Mouse (Mus musculus) layer of hippocampus, adult 2 months (tissue): Measurements from ENCODE around the gene Urad. TPM values are rescaled to one million over a fixed set of nuclear protein-coding genes. Genes with fewer than 3 reads are reported as not detected.

Experiments used
- DNase-seq, 2 experiments: peaks; one replicate each; pipeline ENCODE4 v3.0.0; 2022; ENCODE audit warnings: low spot score in 2 of 2
- H3K27ac ChIP-seq: fragments of 200-600 bp; 2 replicates; pipeline ENCODE4 v1.8.1; 2022
- H3K4me3 ChIP-seq: fragments of 200-600 bp; 2 replicates; pipeline ENCODE4 v1.8.1; 2022; ENCODE audit warnings: mild to moderate bottlenecking
- CTCF ChIP-seq: fragments of 200-600 bp; conservative IDR thresholded peaks from 2 replicates; pipeline ENCODE4 v1.8.1; 2022; ENCODE audit warnings: antibody characterized with exemption, mild to moderate bottlenecking, moderate library complexity
- long read RNA-seq, 2 experiments: library from polyadenylated mRNA; stranded (forward); transcript quantifications; one replicate each; pipeline ENCODE4 v2.0.0; 2021; ENCODE audit warnings: borderline mapping rate in 2 of 2
- total RNA-seq, 2 experiments: library from RNA; stranded (reverse); gene quantifications; 2 replicates each; pipeline ENCODE4 v1.2.3; 2021

Gene Urad
- total RNA-seq, result not detected
- long read RNA-seq, experiment 1, result 0 reads
- long read RNA-seq, experiment 2, result 0 reads

- Histone ChIP-seq H3K4me3 (no peak within 1 kb of the TSS), H3K27ac (no peak within 1 kb of the TSS)
- DNase-seq, result no peak
- no peak for TF ChIP-seq CTCF
Observed at GRCm38 (mm10) chr5:147322183-147322582, at the start of gene Urad. Urad (minus strand) TSS chr5:147322440.

GRCm38 (mm10) chr5:147370276-147370675 is 48.0 kb upstream of the Urad start:
- no peak for TF ChIP-seq CTCF
- H3K27ac ChIP-seq, result peak overlapping the region; percentile 79
- no peak for DNase-seq
- no peak overlapping the region for H3K4me3 ChIP-seq

- TF ChIP-seq CTCF, result no peak
- DNase-seq, result no peak
- Histone ChIP-seq H3K27ac (no peak overlapping the region), H3K4me3 (no peak overlapping the region)
Observed at GRCm38 (mm10) chr5:147368221-147368620, 46.0 kb upstream of the Urad start.

GRCm38 (mm10) chr5:147365995-147366765 is 43.9 kb upstream of the Urad start:
- TF ChIP-seq CTCF, result no peak
- no peak for DNase-seq
- H3K4me3 ChIP-seq, result no peak overlapping the region
- no peak overlapping the region for H3K27ac ChIP-seq

GRCm38 (mm10) chr5:147363054-147363453 is 40.8 kb upstream of the Urad start:
- Histone ChIP-seq H3K27ac (no peak overlapping the region), H3K4me3 (no peak overlapping the region)
- no peak for TF ChIP-seq CTCF
- no peak for DNase-seq

- TF ChIP-seq CTCF, result no peak
Observed at GRCm38 (mm10) chr5:147358481-147358880, 36.2 kb upstream of the Urad start.

GRCm38 (mm10) chr5:147357536-147357935 is 35.3 kb upstream of the Urad start:
- no peak overlapping the region for H3K4me3 ChIP-seq
- peak in 1 of 2 experiments; percentile 35 for DNase-seq
- no peak overlapping the region for H3K27ac ChIP-seq
- peak; percentile 76 for TF ChIP-seq CTCF

More at GRCm38 (mm10) chr5:147358481-147358880, 36.2 kb upstream of the Urad start:
- DNase-seq, result no peak
- Histone ChIP-seq H3K27ac (no peak overlapping the region), H3K4me3 (no peak overlapping the region)

GRCm38 (mm10) chr5:147356260-147357055 is 34.2 kb upstream of the Urad start:
- no peak for TF ChIP-seq CTCF
- H3K27ac ChIP-seq, result peak overlapping the region; percentile 89; the same call in 1 of the 2 replicates
- H3K4me3 ChIP-seq, result no peak overlapping the region
- no peak for DNase-seq

- Histone ChIP-seq H3K27ac (peak overlapping the region; percentile 89; the same call in 1 of the 2 replicates), H3K4me3 (no peak overlapping the region)
- no peak for TF ChIP-seq CTCF
- DNase-seq, result no peak
Observed at GRCm38 (mm10) chr5:147355788-147356187, 33.5 kb upstream of the Urad start.

GRCm38 (mm10) chr5:147354985-147355384 is 32.7 kb upstream of the Urad start:
- H3K4me3 ChIP-seq, result no peak overlapping the region
- H3K27ac ChIP-seq, result peak overlapping the region; percentile 89
- no peak for DNase-seq
- TF ChIP-seq CTCF, result no peak

GRCm38 (mm10) chr5:147354161-147354780 is 32.0 kb upstream of the Urad start:
- TF ChIP-seq CTCF, result peak; percentile 45
- DNase-seq, result peak; percentile 76 to 88
- Histone ChIP-seq H3K27ac (peak overlapping the region; percentile 89), H3K4me3 (no peak overlapping the region)

GRCm38 (mm10) chr5:147351931-147352330 is 29.7 kb upstream of the Urad start:
- Histone ChIP-seq H3K4me3 (no peak overlapping the region), H3K27ac (no peak overlapping the region)
- TF ChIP-seq CTCF, result no peak
- no peak for DNase-seq

- peak; percentile 50 for TF ChIP-seq CTCF
- no peak overlapping the region for H3K4me3 ChIP-seq
- H3K27ac ChIP-seq, result no peak overlapping the region
- no peak for DNase-seq
Observed at GRCm38 (mm10) chr5:147345981-147346380, 23.7 kb upstream of the Urad start.
